Comparison of ENCODE assay signal across 8 mouse cellular contexts in genomic region chr1:184999071-184999750, GRCm38 (mm10). TPM values are rescaled to one million over a fixed set of nuclear protein-coding genes. Genes with fewer than 3 reads are reported as not detected.
DNase-seq lines count a peak whose midpoint lies in the region; ATAC-seq and TF ChIP-seq lines count a peak whose summit lies in the region.

TSS of gene Mark1 (minus strand) at chr1:184999570.

- WGBS in lung, adult 2 months = 4% methylated on average over 86 of the region's 88 CpGs
- WGBS in hindbrain, embryonic 14.5 days = 0% methylated on average over 46 of the region's 88 CpGs
- 1% methylated on average over 59 of the region's 88 CpGs for WGBS in limb, embryonic 15.5 days

- peak; percentile 14 for DNase-seq in lung, adult 2 months
- DNase-seq in lung, postnatal 36 days = no peak
- peak; percentile 62 for DNase-seq in brain, embryonic 14.5 days (ENCODE audit: low read depth)
- DNase-seq in hindbrain, embryonic 14.5 days (ENCODE audit: low spot score) = peak; percentile 29
- peak; percentile 47 for DNase-seq in ovary, postnatal 36 days (ENCODE audit: low spot score)
- DNase-seq in spleen, postnatal 14 days (ENCODE audit: low spot score in 2 of 2) = no peak

- H3K27me3 ChIP-seq in hindbrain, embryonic 14.5 days (ENCODE audit: control insufficient read depth, insufficient read depth, low read length) = no peaks in the 10 kb centered on the region
- 0 out of 2 replicates have a peak, but pooled peaks cover 3% of the 10 kb centered on the region for H3K27me3 ChIP-seq in limb, embryonic 15.5 days

- H3K27ac ChIP-seq in embryonic fibroblast, embryonic 13.5 days (ENCODE audit: insufficient read depth, low read length) = no peak within 1 kb of the TSS
- H3K27ac ChIP-seq in hindbrain, embryonic 14.5 days = peak within 1 kb of the TSS; percentile 95
- H3K27ac ChIP-seq in limb, embryonic 15.5 days = peak within 1 kb of the TSS; percentile 77

- peak within 1 kb of the TSS; percentile 63 for H3K4me3 ChIP-seq in lung, adult 2 months (replicated peaks; ENCODE audit: extremely low read depth, low read depth, low read length)
- peak within 1 kb of the TSS; percentile 82 for H3K4me3 ChIP-seq in embryonic fibroblast, embryonic 13.5 days (ENCODE audit: insufficient read depth, low read length)
- H3K4me3 ChIP-seq in hindbrain, embryonic 14.5 days (replicated peaks; ENCODE audit: low read length) = peak within 1 kb of the TSS; percentile 78
- H3K4me3 ChIP-seq in limb, embryonic 15.5 days = peak within 1 kb of the TSS; percentile 80

- TF ChIP-seq CTCF in lung, adult 2 months (IDR thresholded peaks at IDR 0.05; ENCODE audit: insufficient read depth, low read length) = no peak
- TF ChIP-seq CTCF in brain, embryonic 14.5 days (IDR thresholded peaks at IDR 0.05; ENCODE audit: borderline replicate concordance, extremely low read depth, insufficient read depth, insufficient read length) = no peak
- TF ChIP-seq CTCF in embryonic fibroblast, embryonic 13.5 days (IDR thresholded peaks at IDR 0.05; ENCODE audit: borderline replicate concordance, insufficient read depth, low read length) = no peak

- H3K9ac ChIP-seq in hindbrain, embryonic 14.5 days = peak within 1 kb of the TSS; percentile 94
- H3K9ac ChIP-seq in limb, embryonic 15.5 days = peak within 1 kb of the TSS; percentile 85

- TF ChIP-seq POLR2A in lung, adult 2 months (IDR thresholded peaks at IDR 0.05; ENCODE audit: borderline replicate concordance, extremely low read depth, low read depth, low read length) = no peak
- TF ChIP-seq POLR2A in brain, embryonic 14.5 days (IDR thresholded peaks at IDR 0.05; ENCODE audit: borderline replicate concordance, extremely low read depth, insufficient read depth, insufficient read length, poor library complexity, severe bottlenecking) = no peak
- no peak for TF ChIP-seq POLR2A in embryonic fibroblast, embryonic 13.5 days (IDR thresholded peaks at IDR 0.05; ENCODE audit: low read depth, low read length)

- peak within 1 kb of the TSS; percentile 66 for H3K4me2 ChIP-seq in hindbrain, embryonic 14.5 days (replicated peaks)
- peak within 1 kb of the TSS; percentile 79 for H3K4me2 ChIP-seq in limb, embryonic 15.5 days

- H3K36me3 ChIP-seq in hindbrain, embryonic 14.5 days (replicated peaks; ENCODE audit: control insufficient read depth, insufficient read depth) = no peaks in the 10 kb centered on the region
- no peaks in the 10 kb centered on the region for H3K36me3 ChIP-seq in limb, embryonic 15.5 days

- no peaks in the 10 kb centered on the region for H3K9me3 ChIP-seq in hindbrain, embryonic 14.5 days (ENCODE audit: control insufficient read depth, low read length)
- no peaks in the 10 kb centered on the region for H3K9me3 ChIP-seq in limb, embryonic 15.5 days

- no peaks in the 10 kb centered on the region for H3K4me1 ChIP-seq in lung, adult 2 months (ENCODE audit: control insufficient read depth, insufficient read depth, low read length)
- no peaks in the 10 kb centered on the region; the same call in 1 of the 2 replicates for H3K4me1 ChIP-seq in embryonic fibroblast, embryonic 13.5 days (ENCODE audit: control insufficient read depth, insufficient read depth, low read length)
- peaks cover 21% of the 10 kb centered on the region for H3K4me1 ChIP-seq in hindbrain, embryonic 14.5 days (replicated peaks; ENCODE audit: control insufficient read depth, insufficient read depth, low read length)
- H3K4me1 ChIP-seq in limb, embryonic 15.5 days = peaks cover 15% of the 10 kb centered on the region

- peak; percentile 46 for ATAC-seq in hindbrain, embryonic 14.5 days (ENCODE audit: low FRiP score)
- 0 out of 2 replicates have a peak, but pooled peaks have one; percentile 7 for ATAC-seq in limb, embryonic 15.5 days (ENCODE audit: insufficient number of reproducible peaks, low FRiP score, low TSS enrichment, low read depth)

RNA-seq across cellular contexts. Expression of gene Mark1, which starts in this region (rescaled TPM):
- 2.7 and 3.7 TPM in 2 replicates for polyA plus RNA-seq in lung, adult 2 months (2012; rRNA removed)
- 37.7 and 63.8 TPM in 2 replicates for polyA plus RNA-seq in brain, embryonic 14.5 days (2012; rRNA removed)
- polyA plus RNA-seq in embryonic fibroblast, embryonic 13.5 days (2011; ENCODE audit: insufficient read length, low read depth, missing spikeins) = 16.4 and 21.2 TPM in 2 replicates
- polyA plus RNA-seq in hindbrain, embryonic 14.5 days (2014; fragmentation: Nextera tagmentation; extraction: Ambion mirVana) = 12.5 and 12.9 TPM in 2 replicates
- polyA plus RNA-seq in limb, embryonic 15.5 days (2015; fragmentation: Nextera tagmentation; extraction: Ambion mirVana) = 2.4 and 2.9 TPM in 2 replicates

Comparison
In these comparisons a context has a peak if more than half of its experiments do, and no peak if none do; other contexts are left out.
1. DNase-seq: peak in lung, adult 2 months (single experiment), brain, embryonic 14.5 days (single experiment), hindbrain, embryonic 14.5 days (single experiment) and ovary, postnatal 36 days (single experiment); none in lung, postnatal 36 days (single experiment) and spleen, postnatal 14 days (0 of 2).
2. Peak in every context shown above with its lines, with median percentiles within 50 percentile points of each other: H3K4me3 ChIP-seq.